Comparison of ENCODE assay signal across 10 mouse cellular contexts in the genomic region with DNA sequence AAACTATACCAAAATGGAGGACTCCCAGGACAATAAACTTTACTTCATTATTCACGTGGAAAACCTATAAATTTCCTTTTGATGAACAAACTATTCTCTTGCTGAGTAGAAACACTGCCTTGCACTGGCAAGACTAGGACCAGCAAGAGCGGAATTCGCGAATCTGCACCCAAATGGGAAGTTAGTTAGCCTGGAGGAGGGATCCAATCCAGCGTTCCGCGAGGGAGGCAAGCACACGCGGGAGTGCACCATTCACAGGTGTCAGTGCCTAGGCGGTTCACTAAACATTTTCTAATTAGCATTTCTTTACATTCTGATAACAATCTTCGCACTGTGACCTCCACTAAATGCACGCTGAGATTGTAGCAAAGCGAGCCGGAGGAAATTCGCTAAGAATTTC. TPM values are rescaled to one million over a fixed set of nuclear protein-coding genes. Genes with fewer than 3 reads are reported as not detected.
DNase-seq lines count a peak whose midpoint lies in the region; ATAC-seq and TF ChIP-seq lines count a peak whose summit lies in the region.
"Had no signal": no experiment of that assay in that cellular context is flagged by ENCODE, and none has a peak within 500 bp of the region (broad histone marks: within the 10 kb centered on the region; RNA-seq: fewer than 3 reads in every experiment).

No protein-coding gene starts in this region.

- H3K4me1 ChIP-seq in heart, adult 2 months (ENCODE audit: control insufficient read depth, insufficient read depth, low read length) = peaks cover 10% of the 10 kb centered on the region
- peaks cover 29% of the 10 kb centered on the region for H3K4me1 ChIP-seq in forebrain, embryonic 12.5 days
- H3K4me1 ChIP-seq in neural tube, embryonic 12.5 days = peaks cover 17% of the 10 kb centered on the region

- H3K27me3 ChIP-seq in heart, adult 2 months (ENCODE audit: control insufficient read depth, insufficient read depth, low read length) = no peaks in the 10 kb centered on the region
- H3K27me3 ChIP-seq in forebrain, embryonic 12.5 days = peaks cover 38% of the 10 kb centered on the region
- H3K27me3 ChIP-seq in neural tube, embryonic 12.5 days (replicated peaks) = 0 out of 2 replicates have a peak, but pooled peaks cover 3% of the 10 kb centered on the region

- peak overlapping the region; percentile 99 for H3K4me2 ChIP-seq in forebrain, embryonic 12.5 days
- peak overlapping the region; percentile 94 for H3K4me2 ChIP-seq in neural tube, embryonic 12.5 days (replicated peaks)

- H3K9ac ChIP-seq in heart, adult 2 months (ENCODE audit: low read depth, low read length) = peak overlapping the region; percentile 17
- H3K9ac ChIP-seq in forebrain, embryonic 12.5 days = peak overlapping the region; percentile 84
- 0 out of 2 replicates have a peak overlapping the region, but pooled peaks have one; percentile 88 for H3K9ac ChIP-seq in neural tube, embryonic 12.5 days

- peak overlapping the region; percentile 97 for H3K27ac ChIP-seq in heart, adult 2 months
- no peak overlapping the region for H3K27ac ChIP-seq in forebrain, embryonic 12.5 days
- no peak overlapping the region for H3K27ac ChIP-seq in neural tube, embryonic 12.5 days

- no peak for TF ChIP-seq CTCF in heart, adult 2 months (IDR thresholded peaks at IDR 0.05)

- H3K4me3 ChIP-seq in heart, adult 2 months = peak overlapping the region; percentile 97
- peak overlapping the region; percentile 99 for H3K4me3 ChIP-seq in forebrain, embryonic 12.5 days (replicated peaks)
- H3K4me3 ChIP-seq in neural tube, embryonic 12.5 days = peak overlapping the region; percentile 96

- H3K79me2 ChIP-seq in heart, adult 2 months (replicated peaks; ENCODE audit: control insufficient read depth, insufficient read depth, low read length) = peaks cover 5% of the 10 kb centered on the region

- ATAC-seq in forebrain, embryonic 12.5 days (ENCODE audit: low FRiP score) = no peak
- no peak for ATAC-seq in neural tube, embryonic 12.5 days (ENCODE audit: low FRiP score, low read depth)

- intact Hi-C loops in heart, adult 2 months (cut with DNase I) = loop anchor here (1.0 to 2.0 kb wide), 3 partner anchors 25 to 61 kb away; a partner anchor contains a TSS

- peaks cover 3% of the 10 kb centered on the region; the same call in 1 of the 2 replicates for H3K36me3 ChIP-seq in heart, adult 2 months (ENCODE audit: control insufficient read depth, insufficient read depth, low read length)
- H3K36me3 ChIP-seq in forebrain, embryonic 12.5 days (replicated peaks) = no peaks in the 10 kb centered on the region
- no peaks in the 10 kb centered on the region for H3K36me3 ChIP-seq in neural tube, embryonic 12.5 days

- 21% methylated on average over 15 of the region's 15 CpGs for WGBS in heart, adult 2 months
- 3% methylated on average over 15 of the region's 15 CpGs for WGBS in forebrain, embryonic 12.5 days
- WGBS in neural tube, embryonic 12.5 days = 5% methylated on average over 15 of the region's 15 CpGs

- TF ChIP-seq POLR2A in heart, adult 2 months (IDR thresholded peaks at IDR 0.05; ENCODE audit: insufficient read depth, low read depth, low read length) = no peak

- DNase-seq in heart, adult 2 months = no peak
- no peak for DNase-seq in heart, postnatal 4 days
- DNase-seq in Muller cell, postnatal 12 days (ENCODE audit: inconsistent ontology term) = peak; percentile 21
- DNase-seq in kidney, postnatal 4 days = peak; percentile 49 to 59
- no peak for DNase-seq in layer of hippocampus, adult 9-10 months (ENCODE audit: low spot score)
- DNase-seq in natural killer cell, adult 2 months (ENCODE audit: low spot score in 2 of 2) = no peak

- no peak for TF ChIP-seq EP300 in heart, adult 2 months (IDR thresholded peaks at IDR 0.05; ENCODE audit: insufficient read depth, low read depth, low read length)

- H3K9me3 ChIP-seq in forebrain, embryonic 12.5 days = no peaks in the 10 kb centered on the region
- no peaks in the 10 kb centered on the region for H3K9me3 ChIP-seq in neural tube, embryonic 12.5 days

RNA-seq across cellular contexts. Expression of a gene that starts 1.4 kb away (rescaled TPM):
- total RNA-seq in heart, adult 2 months (2021) = 10 to 100 TPM; 10.7 to 13.2 TPM
- polyA plus RNA-seq in heart, adult 2 months (2012; rRNA removed) = 8.3 and 14.9 TPM in 2 replicates
- 10 to 100 TPM; 14.9 to 16.5 TPM for total RNA-seq in heart, postnatal 4 days (2021)
- polyA plus RNA-seq in forebrain, embryonic 12.5 days (2016; fragmentation: Nextera tagmentation; extraction: Ambion mirVana) = 14.4 and 16.1 TPM in 2 replicates
- polyA plus RNA-seq in neural tube, embryonic 12.5 days (2016; fragmentation: Nextera tagmentation; extraction: Ambion mirVana) = 26.8 and 27.2 TPM in 2 replicates

RNA-seq across cellular contexts. Expression of a gene that starts 35.2 kb away (rescaled TPM):
- total RNA-seq in heart, adult 2 months (2021) = not detected
- polyA plus RNA-seq in heart, adult 2 months (2012; rRNA removed) = not detected in 2 replicates
- total RNA-seq in heart, postnatal 4 days (2021) = not detected
- 0.10 TPM in 1 of 2 replicates, not detected in the other for polyA plus RNA-seq in forebrain, embryonic 12.5 days (2016; fragmentation: Nextera tagmentation; extraction: Ambion mirVana)
- polyA plus RNA-seq in neural tube, embryonic 12.5 days (2016; fragmentation: Nextera tagmentation; extraction: Ambion mirVana) = 0.14 TPM in 1 of 2 replicates, not detected in the other
- total RNA-seq: heart, postnatal 14 days; MEL had no signal

RNA-seq across cellular contexts. Expression of a gene that starts 39.1 kb away (rescaled TPM):
- 10 to 100 TPM; 56.8 to 58.7 TPM for total RNA-seq in heart, adult 2 months (2021)
- 61.1 and 93.6 TPM in 2 replicates for polyA plus RNA-seq in heart, adult 2 months (2012; rRNA removed)
- total RNA-seq in heart, postnatal 4 days (2021) = 10 to 100 TPM; 65.9 to 72.7 TPM
- 133 and 134 TPM in 2 replicates for polyA plus RNA-seq in forebrain, embryonic 12.5 days (2016; fragmentation: Nextera tagmentation; extraction: Ambion mirVana)
- 127 and 130 TPM in 2 replicates for polyA plus RNA-seq in neural tube, embryonic 12.5 days (2016; fragmentation: Nextera tagmentation; extraction: Ambion mirVana)

Comparison
In these comparisons a context has a peak if more than half of its experiments do, and no peak if none do; other contexts are left out.
1. DNase-seq: peak in Muller cell, postnatal 12 days (single experiment) and kidney, postnatal 4 days (2 of 2); none in heart, adult 2 months (0 of 2), heart, postnatal 4 days (single experiment), layer of hippocampus, adult 9-10 months (single experiment) and natural killer cell, adult 2 months (0 of 2).
2. H3K9ac ChIP-seq: peak in every context shown above with its lines; median percentile 88 in neural tube, embryonic 12.5 days; 84 in forebrain, embryonic 12.5 days; 17 in heart, adult 2 months.
3. Peak in every context shown above with its lines, with median percentiles within 50 percentile points of each other: H3K4me3 ChIP-seq.